Mouse (Mus musculus): Measurements from ENCODE around the gene Tmem159.

Gene Tmem159

DNA sequence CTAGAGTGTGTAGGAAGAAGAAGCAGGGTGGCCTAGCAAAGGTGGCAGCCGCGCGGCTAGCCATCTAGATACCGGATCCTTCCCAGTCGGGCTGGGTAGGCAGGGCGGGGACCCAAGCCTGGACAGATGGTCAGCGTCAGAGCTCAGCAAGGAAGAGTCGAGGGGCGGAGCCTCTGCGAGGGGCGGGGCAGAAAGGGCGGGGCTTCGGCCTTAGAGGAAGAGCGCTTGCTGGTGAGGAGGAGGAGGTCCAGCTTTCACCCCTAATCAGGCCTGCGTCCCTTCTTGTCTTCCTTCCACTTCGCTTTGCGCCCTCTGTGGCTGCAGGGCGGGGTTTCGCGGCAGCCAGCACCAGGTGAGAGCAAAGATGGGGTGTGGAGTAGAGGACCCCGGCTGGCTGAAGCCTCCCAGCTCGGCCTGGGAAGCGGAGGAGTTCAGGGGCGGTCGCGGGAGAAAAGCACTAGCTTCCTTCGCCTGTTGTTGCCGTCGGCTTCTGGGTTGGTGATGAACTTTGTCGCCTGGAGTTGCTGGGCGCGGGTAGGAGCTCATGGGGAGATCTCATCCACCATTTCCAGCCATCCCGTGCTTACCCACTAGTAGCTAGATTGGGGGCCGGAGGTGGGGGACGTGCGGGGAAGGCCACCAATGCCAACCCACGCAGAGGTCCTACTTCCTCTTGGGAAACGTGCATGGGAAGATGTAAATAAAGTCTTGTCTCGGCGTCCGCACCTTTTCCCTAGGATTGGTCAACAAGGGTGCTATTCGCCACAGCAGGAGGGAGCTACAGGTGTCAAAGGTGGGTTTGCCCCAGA, at the start of gene Tmem159:
TSS of gene Tmem159 (plus strand) at position 190 of the 809 bp plus-strand sequence.
- peak; percentile 90 to 95 for DNase-seq

- no peak for DNase-seq
Measured at GRCm38 (mm10) chr7:120054016-120054415, 48.1 kb upstream of the Tmem159 start.

DNA sequence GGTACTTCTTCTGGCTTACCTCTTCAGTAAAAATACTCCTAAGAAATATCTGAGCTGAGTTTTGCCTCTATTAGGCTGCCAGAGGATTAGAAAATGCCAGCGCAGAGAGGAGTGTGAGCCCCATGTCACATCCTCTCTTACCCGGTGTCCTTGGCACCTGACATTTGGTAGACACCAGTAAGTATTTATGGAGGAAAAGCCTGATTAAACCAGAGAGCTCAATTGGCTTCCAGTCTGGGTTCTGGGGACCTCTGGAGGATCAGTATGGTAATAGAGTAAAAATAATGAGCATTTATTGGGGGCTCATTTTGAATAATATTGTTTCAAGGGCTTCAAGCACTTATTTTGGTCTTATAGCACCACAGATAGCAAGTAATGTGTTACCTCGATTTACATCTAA, 46.7 kb upstream of the Tmem159 start:
- DNase-seq, result no peak

- no peak for DNase-seq
Measured at GRCm38 (mm10) chr7:120064045-120064444, 38.1 kb upstream of the Tmem159 start.

DNA sequence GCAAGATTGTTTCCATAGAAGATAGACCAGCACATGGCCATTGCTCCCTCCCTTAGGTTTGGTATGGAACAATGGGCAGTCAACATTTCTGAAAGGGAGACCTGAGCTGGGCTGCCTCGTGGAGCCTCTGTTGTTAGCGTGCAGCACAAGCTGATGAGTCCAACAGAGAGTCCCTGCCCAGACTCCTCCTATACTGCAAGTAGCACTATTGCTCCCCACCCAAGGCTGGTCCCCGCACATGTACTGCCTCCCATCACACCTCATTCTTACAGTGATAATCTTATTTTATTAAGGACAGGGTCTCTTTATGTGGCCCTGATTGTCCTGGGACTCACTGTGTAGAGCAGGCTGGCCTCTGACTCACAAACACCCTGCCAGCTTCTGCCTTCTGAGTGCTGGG, 34.0 kb upstream of the Tmem159 start:
- DNase-seq, result no peak

DNA sequence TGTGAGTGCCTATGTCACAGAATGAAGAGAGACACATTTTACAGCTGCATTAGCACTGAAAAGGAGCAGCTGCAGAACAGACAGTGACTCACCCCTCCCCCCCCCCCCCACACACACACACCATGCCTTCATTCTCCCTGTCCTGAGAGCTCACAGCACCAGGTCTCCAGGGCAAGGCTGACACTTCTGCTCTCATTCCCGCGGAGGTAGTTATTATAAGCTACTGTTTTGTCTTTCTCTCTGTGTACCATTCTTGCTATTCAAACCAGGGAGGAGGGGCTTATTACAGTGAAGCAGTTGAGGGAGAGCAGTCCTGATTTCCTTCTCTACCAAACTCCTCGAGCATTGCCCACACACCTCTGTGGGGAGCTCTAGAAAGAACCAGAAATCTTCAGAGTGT, 33.0 kb upstream of the Tmem159 start:
- no peak for DNase-seq

DNA sequence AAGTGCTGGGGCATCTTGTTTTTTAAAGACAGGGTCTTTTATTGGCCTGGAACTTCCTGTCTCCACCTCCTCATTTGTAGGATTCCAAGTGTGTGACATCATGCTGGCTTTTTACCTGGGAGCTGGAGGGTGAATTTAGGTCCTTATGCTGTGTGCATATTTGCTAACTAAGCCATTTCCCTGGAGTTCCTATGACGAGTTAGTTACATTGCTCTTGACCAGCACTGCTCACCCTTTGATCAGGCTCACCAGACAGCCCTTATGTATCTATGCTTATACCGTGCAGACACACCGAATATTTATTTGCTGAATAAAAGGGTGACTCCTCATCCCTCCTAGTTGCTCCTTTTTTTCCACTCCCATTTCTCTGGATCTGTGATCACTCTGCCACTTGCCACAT, 22.0 kb upstream of the Tmem159 start:
- no peak for DNase-seq

DNA sequence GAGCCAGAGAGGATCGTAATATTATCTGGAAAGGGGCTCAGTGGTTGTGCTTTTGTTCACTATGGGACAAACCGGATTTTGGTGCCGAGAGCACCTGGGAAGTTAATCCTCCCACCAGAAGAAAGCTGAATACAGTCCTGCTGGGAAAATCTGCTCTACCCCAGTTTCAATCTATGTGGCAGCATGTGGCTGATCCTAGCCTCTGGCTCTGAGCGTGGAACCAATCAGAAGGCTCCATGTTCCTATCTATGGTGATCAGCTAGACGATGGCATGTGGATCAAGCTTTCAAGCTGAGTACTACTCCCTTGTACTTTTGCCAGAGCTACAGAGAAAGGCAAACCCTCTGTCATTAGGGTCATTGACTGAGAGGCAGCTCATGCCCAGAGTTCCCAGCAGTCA, 9.1 kb upstream of the Tmem159 start:
- DNase-seq, result no peak

- no peak for DNase-seq
Measured at GRCm38 (mm10) chr7:120094216-120094615, 7.9 kb upstream of the Tmem159 start.

- no peak for DNase-seq
Measured at GRCm38 (mm10) chr7:120095180-120095579, 7.0 kb upstream of the Tmem159 start, which contains the start of gene Dnah3. Dnah3 (minus strand) TSS chr7:120095280.

- DNase-seq, result peak; percentile 74 to 83
Measured at GRCm38 (mm10) chr7:120097845-120098244, 4.3 kb upstream of the Tmem159 start.

GRCm38 (mm10) chr7:120098403-120098802, 3.8 kb upstream of the Tmem159 start:
- peak; percentile 66 to 81 for DNase-seq

- DNase-seq, result peak; percentile 30 to 45
Measured at GRCm38 (mm10) chr7:120103019-120103567, 940 bp downstream of the Tmem159 start.

DNA sequence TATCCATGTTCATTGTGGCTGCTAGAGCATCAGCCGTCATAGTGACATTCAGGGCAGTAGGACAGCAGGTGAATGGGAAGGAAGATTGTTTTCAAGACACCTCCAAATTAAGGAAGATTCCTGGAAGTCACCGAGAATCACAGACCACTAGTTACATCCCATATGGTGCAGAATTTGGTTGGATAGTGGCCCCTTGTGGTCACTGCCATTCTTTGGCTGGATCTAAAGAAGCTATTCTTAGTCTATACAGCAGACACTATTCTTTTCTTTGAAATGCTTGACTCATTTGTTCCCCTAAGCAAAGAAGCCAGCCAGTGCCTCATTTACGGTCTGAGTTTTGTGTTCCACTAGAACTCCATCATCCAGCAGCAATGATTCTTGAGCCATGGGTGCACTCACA, 2.8 kb downstream of the Tmem159 start:
- peak; percentile 27 to 54 for DNase-seq

DNA sequence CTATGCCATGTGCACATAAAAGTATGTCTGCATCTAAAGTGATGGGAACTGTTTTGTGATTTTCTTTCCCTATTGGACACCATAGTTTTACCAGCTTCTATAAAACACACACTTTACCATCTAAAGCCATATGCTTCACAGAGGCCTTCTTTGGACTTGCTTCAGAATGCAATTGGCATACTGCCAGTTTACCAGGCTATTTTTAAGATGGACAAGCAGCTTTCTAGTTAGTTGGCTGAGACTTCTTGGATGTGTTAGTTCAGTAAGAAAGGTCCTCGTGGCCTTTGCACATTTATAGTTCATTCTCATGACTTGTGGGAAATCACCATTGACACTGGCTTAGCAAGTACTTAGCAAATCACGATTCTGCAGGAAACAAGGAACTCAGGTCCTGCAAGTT, 4.2 kb downstream of the Tmem159 start:
- DNase-seq, result peak; percentile 21 to 49

DNA sequence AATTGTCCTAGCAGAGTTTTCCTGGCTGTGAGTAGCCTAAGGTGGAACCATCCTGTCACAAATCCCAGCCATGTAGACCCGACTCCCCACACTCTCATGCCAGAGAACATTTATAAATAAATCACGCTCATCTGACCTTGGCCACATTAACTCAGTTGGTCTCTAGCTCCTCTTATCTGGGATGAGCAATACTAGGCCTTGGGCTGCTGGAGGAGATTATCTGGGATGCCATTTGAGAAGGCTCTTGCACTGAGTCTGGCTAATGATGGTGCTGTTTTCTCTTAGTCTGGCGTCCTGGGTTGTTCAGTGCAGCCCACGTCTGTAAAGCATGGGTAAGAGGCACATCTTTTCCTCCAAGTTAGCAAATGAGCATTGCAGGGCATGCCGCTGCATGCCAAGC, 7.5 kb downstream of the Tmem159 start:
- no peak for DNase-seq

- no peak for DNase-seq
Measured at GRCm38 (mm10) chr7:120116976-120117375, 14.8 kb downstream of the Tmem159 start.

- DNase-seq, result no peak
Measured at GRCm38 (mm10) chr7:120117529-120117928, 15.4 kb downstream of the Tmem159 start.

GRCm38 (mm10) chr7:120123776-120124175, 21.6 kb downstream of the Tmem159 start:
- no peak for DNase-seq

DNA sequence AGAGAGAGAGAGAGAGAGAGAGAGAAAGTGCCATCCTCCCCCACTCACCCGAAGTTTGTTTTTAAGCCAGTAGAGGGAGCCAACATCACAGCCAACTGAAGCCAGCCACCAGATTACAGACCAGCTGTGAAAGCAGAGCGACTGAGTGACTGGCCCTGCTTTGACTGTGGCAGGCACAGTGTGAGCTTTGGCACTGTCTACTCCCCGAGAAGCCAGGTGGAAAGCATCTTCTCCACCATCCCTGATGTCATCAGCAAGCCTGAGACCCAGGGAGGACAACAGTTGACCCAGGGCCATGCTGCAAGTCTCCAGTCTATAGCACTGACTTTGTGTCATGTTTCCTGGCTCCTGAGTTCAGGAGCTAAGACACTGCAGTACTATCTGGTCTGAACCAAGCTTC, 22.7 kb downstream of the Tmem159 start:
- peak; percentile 65 to 73 for DNase-seq

DNA sequence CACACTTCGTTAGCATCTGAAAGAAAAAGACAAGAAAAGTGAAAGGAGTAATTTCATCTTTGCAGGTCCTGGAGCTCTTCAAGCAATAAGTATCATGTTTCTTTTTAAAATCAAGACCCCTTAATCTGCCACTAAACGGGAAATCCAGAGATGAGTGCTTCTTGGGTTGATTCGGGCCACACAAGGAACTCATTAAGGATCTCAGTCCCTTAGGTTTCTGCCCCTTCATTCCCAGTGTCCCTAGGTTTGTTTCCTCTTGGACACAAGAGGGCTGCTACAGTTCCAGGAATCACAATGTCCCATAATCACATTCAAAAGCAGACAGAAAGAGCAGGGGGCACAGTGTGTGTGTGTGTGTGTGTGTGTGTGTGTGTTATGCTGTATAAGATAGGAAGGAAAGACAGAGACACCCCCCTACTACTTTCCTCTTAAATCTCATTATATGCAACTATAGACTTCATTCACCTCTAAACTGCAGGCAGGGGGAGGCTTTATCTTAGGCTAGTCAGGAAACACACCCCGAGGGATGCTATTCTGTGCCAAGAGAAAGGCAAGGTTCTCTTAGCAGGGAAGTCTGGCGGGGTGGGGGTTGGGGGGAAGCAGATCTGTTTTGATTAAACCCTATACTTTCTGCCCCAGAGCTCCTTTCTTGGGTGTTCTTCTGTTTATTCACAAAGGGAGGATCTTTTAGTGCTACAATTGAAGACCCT, 25.0 kb downstream of the Tmem159 start:
- DNase-seq, result no peak

DNA sequence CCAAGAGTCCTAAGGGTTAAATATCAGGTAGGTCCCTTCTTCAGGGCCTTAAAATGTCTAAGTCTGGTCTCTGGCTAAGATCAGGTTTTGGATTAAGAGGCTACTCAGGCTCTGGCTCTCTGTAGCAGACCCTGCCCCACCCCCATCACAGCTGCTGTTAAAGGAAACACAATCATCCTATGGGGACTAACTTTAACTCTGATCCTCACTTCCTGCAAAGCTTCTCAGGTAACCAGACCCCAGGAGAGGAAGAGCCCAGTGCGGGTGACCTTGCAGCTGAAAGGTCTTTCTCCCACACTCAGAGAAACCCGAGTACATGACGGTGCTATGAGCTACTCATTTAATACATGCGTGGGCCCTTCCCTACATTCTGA, 25.5 kb downstream of the Tmem159 start:
- DNase-seq, result no peak

- no peak for DNase-seq
Measured at GRCm38 (mm10) chr7:120128951-120129350, 26.8 kb downstream of the Tmem159 start.

DNA sequence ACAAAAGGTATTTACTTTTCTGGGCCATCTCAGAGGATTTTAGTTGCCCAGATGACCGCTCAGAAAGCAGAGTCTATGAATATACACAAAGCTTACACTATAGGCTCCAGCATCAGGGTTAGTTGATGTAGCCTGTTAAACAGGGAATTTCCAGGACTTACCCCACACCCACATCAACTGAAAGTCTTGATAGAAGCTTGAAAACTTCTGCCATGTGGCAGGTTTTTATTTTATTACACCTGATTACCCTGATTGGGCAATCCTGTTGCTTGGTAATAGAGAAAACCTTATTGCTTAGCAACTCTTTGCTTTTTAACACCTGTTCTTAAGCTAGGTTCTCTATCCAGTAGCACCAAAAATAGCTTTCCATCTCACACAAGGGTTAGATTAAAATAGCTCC, 40.6 kb downstream of the Tmem159 start:
- DNase-seq, result no peak
